Mouse (Mus musculus): Measurements from ENCODE around the gene Mfsd12. TPM values are rescaled to one million over a fixed set of nuclear protein-coding genes. Genes with fewer than 3 reads are reported as not detected.

The Mfsd12 gene
- total and polyA plus RNA-seq, 2 experiments from 2014 or later: 10.3 to 30.5 TPM

DNA sequence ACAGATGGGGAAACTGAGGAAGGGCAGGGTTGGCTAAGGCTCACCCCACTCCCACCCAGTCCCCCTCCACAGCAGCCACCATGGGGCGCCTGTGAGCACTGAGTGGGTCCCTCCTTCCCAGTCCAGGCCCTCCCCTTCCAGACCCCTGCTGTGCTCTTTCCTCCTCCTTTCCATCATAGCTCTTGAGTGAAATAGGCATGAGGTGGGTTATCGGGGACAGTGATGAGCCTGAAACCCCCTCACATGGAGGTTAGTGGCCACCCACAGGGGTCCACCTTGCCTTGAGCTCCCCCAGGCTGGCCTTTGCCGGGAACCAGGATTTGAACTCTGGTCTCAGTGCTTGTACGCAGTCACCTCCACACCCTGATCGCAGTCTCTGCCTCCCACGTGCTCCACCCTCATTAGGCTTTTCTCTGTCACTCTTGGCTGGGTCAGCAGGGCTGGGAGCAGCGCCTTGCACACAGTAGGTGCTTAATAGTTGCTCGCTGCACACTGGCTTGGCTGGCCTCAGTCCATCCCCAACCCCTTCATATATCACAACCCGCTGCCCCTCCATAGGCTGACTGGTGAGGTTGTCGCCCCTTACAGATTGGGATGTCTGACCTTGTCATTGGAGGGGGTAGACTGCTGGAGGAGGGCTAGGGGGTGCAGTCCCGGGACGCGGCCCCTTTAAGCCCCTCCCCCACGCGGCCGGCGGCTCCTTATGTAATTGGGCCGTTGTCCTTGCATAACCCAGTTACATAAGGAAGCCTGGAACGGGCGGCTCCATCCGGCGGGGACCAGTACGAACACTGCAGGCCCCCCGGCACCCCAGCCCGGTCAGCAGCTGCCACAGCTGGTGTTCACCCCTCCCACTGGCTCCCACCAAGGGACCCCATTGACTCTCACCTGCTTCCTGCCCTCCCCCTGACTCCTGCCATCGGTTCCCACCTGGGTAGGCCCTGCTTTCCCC is 56.3 kb downstream of the Mfsd12 start:
- no peaks in the 10 kb centered on the region for H3K9me3 ChIP-seq (replicated peaks; ENCODE audit: control insufficient read depth, low read length)
- peak overlapping the region; percentile 48 for H3K4me2 ChIP-seq (ENCODE audit: low read depth, low read length)
- H3K27ac ChIP-seq (ENCODE audit: low read depth): peak overlapping the region; percentile 97
- 34% methylated on average over 25 of the region's 26 CpGs for WGBS
- ATAC-seq (ENCODE audit: insufficient read depth, low read depth) (peak; percentile 21), DNase-seq (ENCODE audit: low spot score) (peak; percentile 72)
- peaks cover 83% of the 10 kb centered on the region for H3K4me1 ChIP-seq (ENCODE audit: control insufficient read depth, insufficient read depth)
- TF ChIP-seq EP300 (IDR thresholded peaks at IDR 0.05; ENCODE audit: low read depth) (peak; percentile 99), CTCF (IDR thresholded peaks at IDR 0.05; ENCODE audit: low read depth) (no peak)
- 0 out of 2 replicates have a peak overlapping the region, but pooled peaks have one; percentile 6 for H3K9ac ChIP-seq (replicated peaks; ENCODE audit: low read depth, low read length)
- peaks cover 1% of the 10 kb centered on the region; the same call in 1 of the 2 replicates for H3K36me3 ChIP-seq (replicated peaks; ENCODE audit: control insufficient read depth, insufficient read depth, low read length)
- no peaks in the 10 kb centered on the region for H3K27me3 ChIP-seq (ENCODE audit: control insufficient read depth, insufficient read depth, low read length)
- no peak overlapping the region for H3K4me3 ChIP-seq (ENCODE audit: low read depth, low read length)

DNA sequence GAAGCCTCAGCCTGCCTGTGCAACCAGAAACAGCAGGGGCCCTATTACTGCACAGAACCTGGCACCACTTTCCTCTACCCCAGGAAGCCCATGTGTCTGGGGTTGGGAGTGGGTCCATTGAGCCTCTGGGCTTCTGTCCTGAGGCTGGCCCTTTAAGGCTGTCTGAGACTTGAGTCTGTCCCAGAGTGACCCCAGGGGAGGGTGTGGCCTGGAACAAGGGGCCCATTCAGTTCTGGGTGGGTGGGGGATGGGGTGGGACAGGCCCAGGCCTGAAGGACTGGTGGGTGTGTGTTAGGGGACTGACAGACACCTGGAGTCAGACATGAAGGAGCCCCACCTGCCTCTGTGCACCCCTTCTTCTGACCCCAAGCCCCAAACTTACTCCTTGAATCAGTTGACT is 57.4 kb downstream of the Mfsd12 start:
- peak overlapping the region; percentile 97 for H3K27ac ChIP-seq (ENCODE audit: low read depth)
- H3K9ac ChIP-seq (replicated peaks; ENCODE audit: low read depth, low read length): no peak overlapping the region
- TF ChIP-seq EP300 (IDR thresholded peaks at IDR 0.05; ENCODE audit: low read depth): no peak
- TF ChIP-seq CTCF (IDR thresholded peaks at IDR 0.05; ENCODE audit: low read depth): no peak
- H3K36me3 ChIP-seq (replicated peaks; ENCODE audit: control insufficient read depth, insufficient read depth, low read length): peaks cover 6% of the 10 kb centered on the region; the same call in 1 of the 2 replicates
- no peak overlapping the region for H3K4me2 ChIP-seq (ENCODE audit: low read depth, low read length)
- no peak for DNase-seq (ENCODE audit: low spot score)
- H3K9me3 ChIP-seq (replicated peaks; ENCODE audit: control insufficient read depth, low read length): no peaks in the 10 kb centered on the region
- H3K4me3 ChIP-seq (ENCODE audit: low read depth, low read length): no peak overlapping the region
- H3K27me3 ChIP-seq (ENCODE audit: control insufficient read depth, insufficient read depth, low read length): no peaks in the 10 kb centered on the region
- peaks cover 88% of the 10 kb centered on the region for H3K4me1 ChIP-seq (ENCODE audit: control insufficient read depth, insufficient read depth)
- no peak for ATAC-seq (ENCODE audit: insufficient read depth, low read depth)

DNA sequence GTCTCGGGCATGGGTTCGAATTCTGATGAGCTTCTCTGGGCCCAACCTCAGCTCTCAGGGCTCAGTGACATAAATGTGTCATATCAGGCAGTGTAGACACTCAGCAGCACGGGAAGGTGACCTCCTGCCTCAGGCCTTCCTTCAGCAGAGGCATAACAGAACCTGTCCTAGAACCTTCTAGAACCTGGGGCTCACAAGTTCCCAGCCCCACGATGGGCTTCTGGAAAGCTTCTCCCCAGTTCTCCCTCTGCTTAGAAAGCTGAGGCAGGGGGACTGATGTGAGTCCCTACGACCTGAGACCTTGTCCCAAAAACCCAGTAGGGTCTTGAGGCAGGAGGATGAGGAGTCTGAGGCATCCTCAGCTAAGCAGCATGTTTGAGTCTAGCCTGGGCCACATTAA is 57.9 kb downstream of the Mfsd12 start:
- Histone ChIP-seq H3K9me3 (replicated peaks; ENCODE audit: control insufficient read depth, low read length) (no peaks in the 10 kb centered on the region), H3K4me2 (ENCODE audit: low read depth, low read length) (no peak overlapping the region), H3K27me3 (ENCODE audit: control insufficient read depth, insufficient read depth, low read length) (no peaks in the 10 kb centered on the region), H3K36me3 (replicated peaks; ENCODE audit: control insufficient read depth, insufficient read depth, low read length) (peaks cover 9% of the 10 kb centered on the region), H3K4me3 (ENCODE audit: low read depth, low read length) (no peak overlapping the region), H3K9ac (replicated peaks; ENCODE audit: low read depth, low read length) (no peak overlapping the region), H3K27ac (ENCODE audit: low read depth) (peak overlapping the region; percentile 97), H3K4me1 (ENCODE audit: control insufficient read depth, insufficient read depth) (peaks cover 88% of the 10 kb centered on the region)
- 74% methylated on average over 5 of the region's 5 CpGs for WGBS
- TF ChIP-seq EP300 (IDR thresholded peaks at IDR 0.05; ENCODE audit: low read depth) (no peak), CTCF (IDR thresholded peaks at IDR 0.05; ENCODE audit: low read depth) (no peak)
- ATAC-seq (ENCODE audit: insufficient read depth, low read depth): no peak
- no peak for DNase-seq (ENCODE audit: low spot score)

Small RNAs within 50 kb of the gene (microRNA-seq; reads per million reads assigned to microRNA genes)
- gene Mir6913: 0.54 reads per million

Other genes starting within 250 kb of the Mfsd12 start
Only the 30 nearest of the 33 such genes appear.
- gene Pias4, start 189.6 kb upstream of the Mfsd12 start, total RNA-seq (2014; rRNA removed; ENCODE audit: low replicate concordance): 14.4 and 19.6 TPM in 2 replicates
- 19.8 and 20.7 TPM in 2 replicates for gene Pias4, start 189.6 kb upstream of the Mfsd12 start, polyA plus RNA-seq (2015; fragmentation: Nextera tagmentation; extraction: Ambion mirVana)
- 1,828 and 2,004 TPM in 2 replicates for gene Eef2, start 180.9 kb upstream of the Mfsd12 start, total RNA-seq (2014; rRNA removed; ENCODE audit: low replicate concordance)
- 353 and 370 TPM in 2 replicates for gene Eef2, start 180.9 kb upstream of the Mfsd12 start, polyA plus RNA-seq (2015; fragmentation: Nextera tagmentation; extraction: Ambion mirVana)
- 56.5 and 72.7 TPM in 2 replicates for gene Dapk3, start 174.5 kb upstream of the Mfsd12 start, total RNA-seq (2014; rRNA removed; ENCODE audit: low replicate concordance)
- gene Dapk3, start 174.5 kb upstream of the Mfsd12 start, polyA plus RNA-seq (2015; fragmentation: Nextera tagmentation; extraction: Ambion mirVana): 29.0 and 31.7 TPM in 2 replicates
- not detected in 2 replicates for gene 4930442H23Rik, start 173.6 kb upstream of the Mfsd12 start, total RNA-seq (2014; rRNA removed; ENCODE audit: low replicate concordance)
- 0.12 TPM in 1 of 2 replicates, not detected in the other for gene 4930442H23Rik, start 173.6 kb upstream of the Mfsd12 start, polyA plus RNA-seq (2015; fragmentation: Nextera tagmentation; extraction: Ambion mirVana)
- gene Nmrk2, start 155.4 kb upstream of the Mfsd12 start, total RNA-seq (2014; rRNA removed; ENCODE audit: low replicate concordance): 30.5 and 35.2 TPM in 2 replicates
- 13.0 and 14.2 TPM in 2 replicates for gene Nmrk2, start 155.4 kb upstream of the Mfsd12 start, polyA plus RNA-seq (2015; fragmentation: Nextera tagmentation; extraction: Ambion mirVana)
- 0.58 TPM in 1 of 2 replicates, not detected in the other for gene Atcay, start 126.7 kb upstream of the Mfsd12 start, total RNA-seq (2014; rRNA removed; ENCODE audit: low replicate concordance)
- 0.25 TPM in 2 replicates for gene Atcay, start 126.7 kb upstream of the Mfsd12 start, polyA plus RNA-seq (2015; fragmentation: Nextera tagmentation; extraction: Ambion mirVana)
- gene Zfr2, start 124.3 kb upstream of the Mfsd12 start, total RNA-seq (2014; rRNA removed; ENCODE audit: low replicate concordance): 7.0 and 10.2 TPM in 2 replicates
- gene Zfr2, start 124.3 kb upstream of the Mfsd12 start, polyA plus RNA-seq (2015; fragmentation: Nextera tagmentation; extraction: Ambion mirVana): 2.2 and 2.6 TPM in 2 replicates
- 0.31 and 0.66 TPM in 2 replicates for gene Matk, start 104.6 kb upstream of the Mfsd12 start, total RNA-seq (2014; rRNA removed; ENCODE audit: low replicate concordance)
- gene Matk, start 104.6 kb upstream of the Mfsd12 start, polyA plus RNA-seq (2015; fragmentation: Nextera tagmentation; extraction: Ambion mirVana): 0.42 and 0.51 TPM in 2 replicates
- gene Mrpl54, start 90.6 kb upstream of the Mfsd12 start, total RNA-seq (2014; rRNA removed; ENCODE audit: low replicate concordance): 272 and 288 TPM in 2 replicates
- 264 and 272 TPM in 2 replicates for gene Mrpl54, start 90.6 kb upstream of the Mfsd12 start, polyA plus RNA-seq (2015; fragmentation: Nextera tagmentation; extraction: Ambion mirVana)
- 84.8 and 114 TPM in 2 replicates for gene Apba3, start 90.5 kb upstream of the Mfsd12 start, total RNA-seq (2014; rRNA removed; ENCODE audit: low replicate concordance)
- gene Apba3, start 90.5 kb upstream of the Mfsd12 start, polyA plus RNA-seq (2015; fragmentation: Nextera tagmentation; extraction: Ambion mirVana): 45.2 and 46.1 TPM in 2 replicates
- 0.12 and 2.3 TPM in 2 replicates for gene Tjp3, start 65.9 kb upstream of the Mfsd12 start, total RNA-seq (2014; rRNA removed; ENCODE audit: low replicate concordance)
- gene Tjp3, start 65.9 kb upstream of the Mfsd12 start, polyA plus RNA-seq (2015; fragmentation: Nextera tagmentation; extraction: Ambion mirVana): 0.51 and 0.62 TPM in 2 replicates
- gene Pip5k1c, start 64.5 kb upstream of the Mfsd12 start, total RNA-seq (2014; rRNA removed; ENCODE audit: low replicate concordance): 38.5 and 44.3 TPM in 2 replicates
- gene Pip5k1c, start 64.5 kb upstream of the Mfsd12 start, polyA plus RNA-seq (2015; fragmentation: Nextera tagmentation; extraction: Ambion mirVana): 20.9 and 21.4 TPM in 2 replicates
- 14.3 and 14.9 TPM in 2 replicates for gene Cactin, start 36.4 kb upstream of the Mfsd12 start, total RNA-seq (2014; rRNA removed; ENCODE audit: low replicate concordance)
- 12.8 and 13.7 TPM in 2 replicates for gene Cactin, start 36.4 kb upstream of the Mfsd12 start, polyA plus RNA-seq (2015; fragmentation: Nextera tagmentation; extraction: Ambion mirVana)
- gene Tbxa2r, start 28.8 kb upstream of the Mfsd12 start, total RNA-seq (2014; rRNA removed; ENCODE audit: low replicate concordance): 4.7 and 10.5 TPM in 2 replicates
- 6.3 and 7.0 TPM in 2 replicates for gene Tbxa2r, start 28.8 kb upstream of the Mfsd12 start, polyA plus RNA-seq (2015; fragmentation: Nextera tagmentation; extraction: Ambion mirVana)
- gene Gipc3, start 14.2 kb upstream of the Mfsd12 start, total RNA-seq (2014; rRNA removed; ENCODE audit: low replicate concordance): 0.08 and 0.12 TPM in 2 replicates
- gene Gipc3, start 14.2 kb upstream of the Mfsd12 start, polyA plus RNA-seq (2015; fragmentation: Nextera tagmentation; extraction: Ambion mirVana): 0.16 and 0.21 TPM in 2 replicates
- 63.9 and 80.7 TPM in 2 replicates for gene Hmg20b, start 7.0 kb upstream of the Mfsd12 start, total RNA-seq (2014; rRNA removed; ENCODE audit: low replicate concordance)
- 92.3 and 94.5 TPM in 2 replicates for gene Hmg20b, start 7.0 kb upstream of the Mfsd12 start, polyA plus RNA-seq (2015; fragmentation: Nextera tagmentation; extraction: Ambion mirVana)
- not detected in 2 replicates for gene 4930404N11Rik, start 8.3 kb downstream of the Mfsd12 start, total RNA-seq (2014; rRNA removed; ENCODE audit: low replicate concordance)
- gene 4930404N11Rik, start 8.3 kb downstream of the Mfsd12 start, polyA plus RNA-seq (2015; fragmentation: Nextera tagmentation; extraction: Ambion mirVana): 0.68 and 1.0 TPM in 2 replicates
- gene Fzr1, start 21.0 kb downstream of the Mfsd12 start, total RNA-seq (2014; rRNA removed; ENCODE audit: low replicate concordance): 47.6 and 53.9 TPM in 2 replicates
- gene Fzr1, start 21.0 kb downstream of the Mfsd12 start, polyA plus RNA-seq (2015; fragmentation: Nextera tagmentation; extraction: Ambion mirVana): 45.8 and 48.4 TPM in 2 replicates
- gene Dohh, start 26.9 kb downstream of the Mfsd12 start, total RNA-seq (2014; rRNA removed; ENCODE audit: low replicate concordance): 123 and 139 TPM in 2 replicates
- 75.2 and 77.6 TPM in 2 replicates for gene Dohh, start 26.9 kb downstream of the Mfsd12 start, polyA plus RNA-seq (2015; fragmentation: Nextera tagmentation; extraction: Ambion mirVana)
- gene Gm48551, start 27.0 kb downstream of the Mfsd12 start, total RNA-seq (2014; rRNA removed; ENCODE audit: low replicate concordance): 0.11 TPM in 1 of 2 replicates, not detected in the other
- 0.43 and 1.1 TPM in 2 replicates for gene Gm48551, start 27.0 kb downstream of the Mfsd12 start, polyA plus RNA-seq (2015; fragmentation: Nextera tagmentation; extraction: Ambion mirVana)
- gene Gm48552, start 31.5 kb downstream of the Mfsd12 start, total RNA-seq (2014; rRNA removed; ENCODE audit: low replicate concordance): not detected in 2 replicates
- 0.45 and 0.70 TPM in 2 replicates for gene Gm48552, start 31.5 kb downstream of the Mfsd12 start, polyA plus RNA-seq (2015; fragmentation: Nextera tagmentation; extraction: Ambion mirVana)
- 6.6 and 7.8 TPM in 2 replicates for gene Smim24, start 35.6 kb downstream of the Mfsd12 start, total RNA-seq (2014; rRNA removed; ENCODE audit: low replicate concordance)
- 3.3 and 3.8 TPM in 2 replicates for gene Smim24, start 35.6 kb downstream of the Mfsd12 start, polyA plus RNA-seq (2015; fragmentation: Nextera tagmentation; extraction: Ambion mirVana)
- gene Nfic, start 98.1 kb downstream of the Mfsd12 start, total RNA-seq (2014; rRNA removed; ENCODE audit: low replicate concordance): 24.6 and 47.6 TPM in 2 replicates
- gene Nfic, start 98.1 kb downstream of the Mfsd12 start, polyA plus RNA-seq (2015; fragmentation: Nextera tagmentation; extraction: Ambion mirVana): 73.7 and 77.9 TPM in 2 replicates
- not detected in 2 replicates for gene Celf5, start 125.2 kb downstream of the Mfsd12 start, total RNA-seq (2014; rRNA removed; ENCODE audit: low replicate concordance)
- gene Celf5, start 125.2 kb downstream of the Mfsd12 start, polyA plus RNA-seq (2015; fragmentation: Nextera tagmentation; extraction: Ambion mirVana): 0.07 and 0.08 TPM in 2 replicates
- 88.5 and 91.5 TPM in 2 replicates for gene Ncln, start 138.9 kb downstream of the Mfsd12 start, total RNA-seq (2014; rRNA removed; ENCODE audit: low replicate concordance)
- 27.1 and 30.5 TPM in 2 replicates for gene Ncln, start 138.9 kb downstream of the Mfsd12 start, polyA plus RNA-seq (2015; fragmentation: Nextera tagmentation; extraction: Ambion mirVana)
- gene S1pr4, start 142.6 kb downstream of the Mfsd12 start, total RNA-seq (2014; rRNA removed; ENCODE audit: low replicate concordance): 0.66 TPM in 1 of 2 replicates, not detected in the other
- gene S1pr4, start 142.6 kb downstream of the Mfsd12 start, polyA plus RNA-seq (2015; fragmentation: Nextera tagmentation; extraction: Ambion mirVana): 0.34 and 0.43 TPM in 2 replicates
- gene Gna15, start 166.7 kb downstream of the Mfsd12 start, total RNA-seq (2014; rRNA removed; ENCODE audit: low replicate concordance): 0.35 TPM in 1 of 2 replicates, not detected in the other
- 0.59 and 0.63 TPM in 2 replicates for gene Gna15, start 166.7 kb downstream of the Mfsd12 start, polyA plus RNA-seq (2015; fragmentation: Nextera tagmentation; extraction: Ambion mirVana)
- gene Gna11, start 187.7 kb downstream of the Mfsd12 start, total RNA-seq (2014; rRNA removed; ENCODE audit: low replicate concordance): 68.2 and 83.9 TPM in 2 replicates
- gene Gna11, start 187.7 kb downstream of the Mfsd12 start, polyA plus RNA-seq (2015; fragmentation: Nextera tagmentation; extraction: Ambion mirVana): 50.1 and 52.4 TPM in 2 replicates
- gene Aes, start 202.0 kb downstream of the Mfsd12 start, total RNA-seq (2014; rRNA removed; ENCODE audit: low replicate concordance): 851 and 870 TPM in 2 replicates
- gene Aes, start 202.0 kb downstream of the Mfsd12 start, polyA plus RNA-seq (2015; fragmentation: Nextera tagmentation; extraction: Ambion mirVana): 765 and 767 TPM in 2 replicates
- 6.8 and 10.4 TPM in 2 replicates for gene Tle2, start 217.1 kb downstream of the Mfsd12 start, total RNA-seq (2014; rRNA removed; ENCODE audit: low replicate concordance)
- 11.1 and 11.9 TPM in 2 replicates for gene Tle2, start 217.1 kb downstream of the Mfsd12 start, polyA plus RNA-seq (2015; fragmentation: Nextera tagmentation; extraction: Ambion mirVana)

Data from heart, postnatal 0 days (tissue).